Mouse (Mus musculus) R1 (cell line): ENCODE measurements around the gene Itga6.

ENCODE experiments used
- DNase-seq: peaks from one replicate; pipeline ENCODE4 v3.0.0-alpha.2; 2018; ENCODE audit warnings: low read depth, low spot score

Gene Itga6

GRCm38 (mm10) chr2:71730623-71731612, 14.5 kb upstream of the Itga6 start:
- no peak for DNase-seq

GRCm38 (mm10) chr2:71734792-71735392, 10.5 kb upstream of the Itga6 start:
- DNase-seq, result no peak

- peak; percentile 27 for DNase-seq
These were observed 9.8 kb upstream of the Itga6 start for GRCm38 (mm10) chr2:71735541-71736159.

GRCm38 (mm10) chr2:71736213-71736612, 9.2 kb upstream of the Itga6 start:
- DNase-seq, result peak; percentile 76

- DNase-seq, result no peak
These were observed 6.1 kb upstream of the Itga6 start for GRCm38 (mm10) chr2:71739173-71739860.

- no peak for DNase-seq
These were observed 2.9 kb upstream of the Itga6 start for GRCm38 (mm10) chr2:71742557-71742956.

- peak; percentile 38 for DNase-seq
These were observed 2.0 kb upstream of the Itga6 start for GRCm38 (mm10) chr2:71743377-71743776.

GRCm38 (mm10) chr2:71744320-71744719, 1.1 kb upstream of the Itga6 start:
- DNase-seq, result peak; percentile 64

- peak; percentile 99 for DNase-seq
These were observed 432 bp upstream of the Itga6 start for GRCm38 (mm10) chr2:71744861-71745507.

GRCm38 (mm10) chr2:71748451-71748850, 3.0 kb downstream of the Itga6 start:
- DNase-seq, result peak; percentile 70

GRCm38 (mm10) chr2:71749367-71750086, 4.1 kb downstream of the Itga6 start:
- peak; percentile 31 for DNase-seq

GRCm38 (mm10) chr2:71750087-71750453, 4.7 kb downstream of the Itga6 start:
- peak; percentile 73 for DNase-seq

GRCm38 (mm10) chr2:71751336-71751735, 5.9 kb downstream of the Itga6 start:
- peak; percentile 95 for DNase-seq

GRCm38 (mm10) chr2:71751863-71752262, 6.4 kb downstream of the Itga6 start:
- no peak for DNase-seq

GRCm38 (mm10) chr2:71752383-71752782, 7.0 kb downstream of the Itga6 start:
- DNase-seq, result no peak

- no peak for DNase-seq
These were observed 7.7 kb downstream of the Itga6 start for GRCm38 (mm10) chr2:71753161-71753560.

- no peak for DNase-seq
These were observed 10.3 kb downstream of the Itga6 start for GRCm38 (mm10) chr2:71755748-71756147.

- DNase-seq, result no peak
These were observed 11.7 kb downstream of the Itga6 start for GRCm38 (mm10) chr2:71757098-71757497.

GRCm38 (mm10) chr2:71758591-71759531, 13.4 kb downstream of the Itga6 start:
- DNase-seq, result peak; percentile 24
